Mouse (Mus musculus) adrenal gland, adult 18-20 months (tissue): Measurements from ENCODE around the gene Tlr13. TPM values are rescaled to one million over a fixed set of nuclear protein-coding genes. Genes with fewer than 3 reads are reported as not detected.
"Not testable (repeated sequence)": the region's sequence is repeated elsewhere in the genome, so short reads cannot be mapped to it uniquely, and the experiment has no call there.

Experiments
- DNase-seq, 2 experiments: peaks; one replicate each; pipeline ENCODE4 v3.0.0; 2021 to 2022; ENCODE audit warnings: low spot score in 2 of 2
- total RNA-seq, 2 experiments: library from RNA; stranded (reverse); gene quantifications; 1 replicate in 1 of 2; 2 replicates in 1 of 2; pipeline ENCODE4 v1.2.3; 2021

The Tlr13 gene
- total RNA-seq, 2 experiments from 2014 or later = 2.1 to 4.3 TPM

DNA sequence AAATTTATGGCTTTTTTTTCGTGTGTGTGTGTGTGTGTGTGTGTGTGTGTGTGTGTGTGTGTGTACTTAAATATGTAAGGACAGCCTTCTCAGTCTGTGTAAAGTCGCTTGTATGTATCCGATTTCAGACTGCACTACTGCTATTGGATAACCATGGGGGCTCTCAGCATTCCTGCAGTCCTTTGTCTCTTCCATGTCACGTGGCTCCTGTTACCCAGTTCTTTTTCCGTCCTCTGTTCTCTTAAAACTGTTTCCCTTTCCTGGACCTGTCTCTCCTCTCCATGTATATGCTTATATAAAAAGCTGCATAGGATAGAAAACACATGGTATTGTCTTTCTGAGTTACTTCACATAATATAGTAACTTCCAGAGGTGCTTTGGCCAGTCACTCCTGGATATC lies 42.7 kb downstream of the Tlr13 start:
- no peak for DNase-seq

DNA sequence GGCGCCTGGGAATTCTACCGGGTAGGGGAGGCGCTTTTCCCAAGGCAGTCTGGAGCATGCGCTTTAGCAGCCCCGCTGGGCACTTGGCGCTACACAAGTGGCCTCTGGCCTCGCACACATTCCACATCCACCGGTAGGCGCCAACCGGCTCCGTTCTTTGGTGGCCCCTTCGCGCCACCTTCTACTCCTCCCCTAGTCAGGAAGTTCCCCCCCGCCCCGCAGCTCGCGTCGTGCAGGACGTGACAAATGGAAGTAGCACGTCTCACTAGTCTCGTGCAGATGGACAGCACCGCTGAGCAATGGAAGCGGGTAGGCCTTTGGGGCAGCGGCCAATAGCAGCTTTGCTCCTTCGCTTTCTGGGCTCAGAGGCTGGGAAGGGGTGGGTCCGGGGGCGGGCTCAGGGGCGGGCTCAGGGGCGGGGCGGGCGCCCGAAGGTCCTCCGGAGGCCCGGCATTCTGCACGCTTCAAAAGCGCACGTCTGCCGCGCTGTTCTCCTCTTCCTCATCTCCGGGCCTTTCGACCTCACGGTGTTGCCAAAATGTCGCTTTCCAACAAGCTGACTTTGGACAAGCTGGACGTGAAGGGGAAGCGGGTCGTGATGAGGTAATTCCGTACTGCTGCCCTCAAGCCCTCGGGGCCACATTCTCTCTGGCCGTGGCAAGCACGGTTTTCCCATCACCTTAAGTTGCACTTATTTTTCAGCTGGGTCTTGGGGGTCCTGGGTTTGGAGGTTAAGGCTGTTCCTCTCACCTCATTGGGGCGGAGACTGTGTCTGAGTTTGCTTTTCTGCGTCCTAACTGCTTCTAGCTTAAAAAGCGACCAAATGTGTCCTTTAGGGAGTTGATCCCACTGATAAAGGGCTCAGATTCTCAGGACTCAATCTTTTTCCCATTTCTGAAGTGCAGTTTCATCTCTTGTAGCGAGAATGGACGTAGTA lies 44.0 kb downstream of the Tlr13 start, which contains the start of gene Pgk1:
Gene Pgk1, plus strand, starts transcription at position 388 of the 937 bp plus-strand sequence.
- peak; percentile 60 to 71 for DNase-seq

DNA sequence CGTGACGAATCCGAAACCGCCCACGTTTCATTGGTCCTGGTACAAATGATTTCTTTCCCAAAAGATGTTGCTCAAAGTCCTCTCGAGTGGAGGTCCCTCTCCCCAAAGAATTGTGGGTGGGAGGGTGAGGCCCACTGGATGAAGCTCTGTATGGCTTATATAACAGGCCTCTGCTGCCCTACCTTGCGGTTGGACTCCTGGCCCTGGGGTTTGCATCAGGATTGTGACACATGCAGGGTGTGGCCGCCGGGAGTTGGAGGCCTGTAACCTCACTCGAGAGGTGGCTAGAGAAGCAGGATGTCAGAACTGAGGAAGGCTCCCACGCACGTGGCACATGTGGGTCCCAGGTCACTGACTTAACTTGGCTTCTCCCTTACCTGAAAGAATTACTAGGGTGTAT lies 44.7 kb downstream of the Tlr13 start:
- DNase-seq = peak; percentile 18 to 24

GRCm38 (mm10) chrX:106189356-106189755 lies 46.4 kb downstream of the Tlr13 start:
- no peak for DNase-seq

DNA sequence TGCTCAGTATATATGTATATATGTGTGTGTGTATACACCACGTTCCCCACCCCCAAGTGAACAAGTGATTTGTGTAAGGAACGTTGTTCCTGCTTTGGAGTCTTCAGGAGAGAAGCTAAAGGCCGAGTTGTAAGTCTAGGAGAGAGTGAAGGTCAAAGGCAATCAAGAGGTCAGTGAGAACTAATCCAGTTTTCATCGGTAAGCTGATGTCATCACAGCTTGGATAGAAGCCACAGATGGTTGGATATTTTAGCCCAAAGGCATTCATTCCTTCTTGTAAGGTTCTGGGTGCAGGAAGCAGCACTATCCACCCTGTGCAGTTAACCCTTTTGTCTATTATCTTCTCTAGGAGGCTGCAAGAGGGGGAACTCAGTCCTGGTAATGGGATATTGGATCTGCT lies 47.1 kb downstream of the Tlr13 start:
- no peak for DNase-seq

DNA sequence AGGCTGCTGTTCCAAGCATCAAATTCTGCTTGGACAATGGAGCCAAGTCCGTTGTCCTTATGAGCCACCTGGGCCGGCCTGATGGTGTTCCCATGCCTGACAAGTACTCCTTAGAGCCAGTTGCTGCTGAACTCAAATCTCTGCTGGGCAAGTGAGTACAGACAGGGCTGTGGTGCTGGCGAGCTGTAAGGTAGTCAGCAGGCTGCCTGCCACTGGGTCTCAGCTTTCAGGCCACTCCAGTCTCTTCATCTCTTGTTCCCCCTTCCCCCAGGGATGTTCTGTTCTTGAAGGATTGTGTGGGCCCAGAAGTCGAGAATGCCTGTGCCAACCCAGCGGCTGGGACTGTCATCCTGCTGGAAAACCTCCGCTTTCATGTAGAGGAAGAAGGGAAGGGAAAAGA lies 51.4 kb downstream of the Tlr13 start:
- not testable (repeated sequence) for DNase-seq

GRCm38 (mm10) chrX:106197308-106197707 lies 54.3 kb downstream of the Tlr13 start:
- no peak for DNase-seq

DNA sequence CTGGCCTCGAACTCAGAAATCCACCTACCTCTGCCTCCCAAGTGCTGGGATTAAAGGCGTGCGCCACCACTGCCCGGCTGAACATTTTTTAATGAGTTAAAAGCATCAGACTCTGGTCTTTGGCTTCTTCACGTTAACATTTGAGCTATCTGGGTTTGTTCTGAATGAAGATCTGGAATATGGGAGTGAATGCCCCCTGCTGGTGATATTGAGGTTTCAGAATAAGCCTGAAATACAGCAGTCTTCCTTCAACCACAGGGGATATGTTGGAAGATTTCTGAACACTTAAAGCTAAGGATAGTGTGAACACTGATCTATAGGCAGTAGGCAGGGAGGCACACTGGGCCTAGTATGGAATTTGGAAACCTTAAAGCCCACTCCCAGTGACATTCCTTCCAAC lies 55.9 kb downstream of the Tlr13 start:
- no peak for DNase-seq

DNA sequence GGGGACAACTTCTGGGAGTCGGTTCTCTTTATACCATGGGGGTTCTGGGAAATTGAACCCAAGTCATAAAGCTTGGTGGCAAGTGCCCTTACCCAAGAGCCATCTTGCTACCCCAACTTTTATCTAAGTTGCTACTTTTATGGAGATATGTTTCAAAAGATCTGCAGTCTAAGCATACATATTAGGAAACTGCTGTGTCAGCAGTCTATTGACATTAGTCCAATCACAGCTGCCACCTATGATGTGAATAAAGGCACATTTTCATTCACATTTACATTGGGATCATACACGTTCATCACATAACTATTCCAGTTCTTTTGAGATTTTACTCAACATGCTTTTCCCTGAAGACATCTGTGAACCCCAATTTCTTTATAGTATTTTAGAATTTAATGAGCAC lies 66.1 kb downstream of the Tlr13 start:
- DNase-seq = no peak

Other genes starting within 250 kb of the Tlr13 start
- gene Atrx, start 213.8 kb upstream of the Tlr13 start, total RNA-seq = 10 to 100 TPM; 78.5 to 99.6 TPM
- 10 to 100 TPM; 52.9 to 53.2 TPM for gene Magt1, start 131.3 kb upstream of the Tlr13 start, total RNA-seq
- gene Cox7b, start 127.5 kb upstream of the Tlr13 start, total RNA-seq = 100 to 1,000 TPM; 405 to 701 TPM
- 10 to 100 TPM; 28.7 to 43.2 TPM for gene Atp7a, start 115.9 kb upstream of the Tlr13 start, total RNA-seq
- 100 to 1,000 TPM; 349 to 508 TPM for gene Pgk1, start 43.9 kb downstream of the Tlr13 start, total RNA-seq
- gene Taf9b, start 78.0 kb downstream of the Tlr13 start, total RNA-seq = 10 to 100 TPM; 19.0 to 23.3 TPM
- under 1 TPM in 1 of 2 experiments, not detected in 1; 0.10 TPM for gene Fnd3c2, start 112.2 kb downstream of the Tlr13 start, total RNA-seq